Mouse (Mus musculus) adrenal gland, postnatal 36 days (tissue): ENCODE data around the gene Olfr156. TPM values are rescaled to one million over a fixed set of nuclear protein-coding genes. Genes with fewer than 3 reads are reported as not detected.

Source experiments
- total RNA-seq, 2 experiments: library from RNA; stranded (reverse); gene quantifications; 2 replicates each; pipeline ENCODE4 v1.2.3; 2021

Gene Olfr156
- total RNA-seq, 2 experiments from 2014 or later = not detected

Other genes with a start within 250 kb of the Olfr156 start
- gene Rgp1, start 245.2 kb downstream of the Olfr156 start, total RNA-seq = 10 to 100 TPM; 40.5 to 53.3 TPM
- 10 to 100 TPM; 11.0 to 11.5 TPM for gene Gba2, start 245.0 kb downstream of the Olfr156 start, total RNA-seq
- 1 to 10 TPM; 3.2 to 3.4 TPM for gene Msmp, start 239.4 kb downstream of the Olfr156 start, total RNA-seq
- 10 to 100 TPM; 27.7 to 37.9 TPM for gene Npr2, start 192.0 kb downstream of the Olfr156 start, total RNA-seq
- under 1 TPM; 0.30 to 0.40 TPM for gene Spag8, start 170.3 kb downstream of the Olfr156 start, total RNA-seq
- 10 to 100 TPM; 76.8 to 79.3 TPM for gene Hint2, start 167.4 kb downstream of the Olfr156 start, total RNA-seq
- gene Tmem8b, start 154.9 kb downstream of the Olfr156 start, total RNA-seq = 1 to 10 TPM; 4.7 to 5.0 TPM
- under 1 TPM; 0.20 TPM for gene Fam221b, start 154.8 kb downstream of the Olfr156 start, total RNA-seq
- gene Olfr70, start 123.1 kb downstream of the Olfr156 start, total RNA-seq = not detected
- gene Olfr71, start 113.6 kb downstream of the Olfr156 start, total RNA-seq = not detected
- gene Hrct1, start 96.7 kb downstream of the Olfr156 start, total RNA-seq = 1 to 10 TPM; 2.3 to 3.9 TPM
- gene Spaar, start 93.9 kb downstream of the Olfr156 start, total RNA-seq = 1 to 10 TPM; 1.7 to 2.6 TPM
- not detected for gene Olfr159, start 52.9 kb downstream of the Olfr156 start, total RNA-seq
- not detected for gene Olfr157, start 16.3 kb upstream of the Olfr156 start, total RNA-seq
- not detected for gene Olfr155, start 27.7 kb upstream of the Olfr156 start, total RNA-seq
- 10 to 100 TPM; 20.6 to 22.0 TPM for gene Reck, start 51.6 kb upstream of the Olfr156 start, total RNA-seq
- gene Glipr2, start 133.5 kb upstream of the Olfr156 start, total RNA-seq = 1 to 10 TPM; 3.7 to 5.3 TPM
- gene Ccin, start 159.6 kb upstream of the Olfr156 start, total RNA-seq = not detected
- 100 to 1,000 TPM; 183 to 188 TPM for gene Clta, start 180.6 kb upstream of the Olfr156 start, total RNA-seq